Mouse (Mus musculus) heart, postnatal 0 days (tissue): ENCODE data around the gene Pole4. TPM values are rescaled to one million over a fixed set of nuclear protein-coding genes. Genes with fewer than 3 reads are reported as not detected.

ENCODE experiments used
- ATAC-seq: fragments of 200-750 bp; cut with Nextera tagmentation; 2 replicates; pipeline ENCODE4 v1.8.0; 2017; ENCODE audit warnings: low read depth, moderate number of reproducible peaks, moderate library complexity; ENCODE audit not compliant: insufficient read depth
- DNase-seq: peaks from one replicate; pipeline ENCODE4 v3.0.0-alpha.2; 2016; ENCODE audit warnings: low spot score
- H3K27ac ChIP-seq: fragments of 300-500 bp; sonication (generic); 2 replicates; pipeline ENCODE4 v1.5.1; 2014; ENCODE audit warnings: low read depth, mild to moderate bottlenecking
- H3K27me3 ChIP-seq: fragments of 300-500 bp; sonication (generic); 2 replicates; pipeline ENCODE4 v1.6.1; 2014; ENCODE audit warnings: low read length, mixed read lengths; ENCODE audit not compliant: control insufficient read depth, insufficient read depth
- H3K36me3 ChIP-seq: fragments of 300-500 bp; sonication (generic); replicated peaks from 2 replicates; pipeline ENCODE4 v1.6.1; 2014; ENCODE audit warnings: low read length, mixed read lengths; ENCODE audit not compliant: control insufficient read depth, insufficient read depth
- H3K4me1 ChIP-seq: fragments of 300-500 bp; sonication (generic); 2 replicates; pipeline ENCODE4 v1.6.1; 2014; ENCODE audit warnings: antibody characterized with exemption; ENCODE audit not compliant: control insufficient read depth, insufficient read depth
- H3K4me2 ChIP-seq: fragments of 300-500 bp; sonication (generic); 2 replicates; pipeline ENCODE4 v1.6.1; 2014; ENCODE audit warnings: low read depth, mild to moderate bottlenecking, low read length, moderate library complexity
- H3K4me3 ChIP-seq: fragments of 300-500 bp; sonication (generic); 2 replicates; pipeline ENCODE4 v1.5.1; 2014; ENCODE audit warnings: low read depth, low read length
- H3K9ac ChIP-seq: fragments of 300-500 bp; sonication (generic); replicated peaks from 2 replicates; pipeline ENCODE4 v1.6.1; 2014; ENCODE audit warnings: low read depth, low read length, mixed read lengths
- H3K9me3 ChIP-seq: fragments of 300-500 bp; sonication (generic); replicated peaks from 2 replicates; pipeline ENCODE4 v1.6.1; 2016; ENCODE audit warnings: low read length; ENCODE audit not compliant: control insufficient read depth
- CTCF ChIP-seq: IDR thresholded peaks from 2 replicates; pipeline ENCODE4 v1.5.1; 2016; ENCODE audit warnings: antibody characterized with exemption, control low read depth, low read depth
- EP300 ChIP-seq: IDR thresholded peaks from 2 replicates; pipeline ENCODE4 v1.6.1; 2016; ENCODE audit warnings: antibody characterized with exemption, low read depth
- WGBS: fragments of 180-500 bp; shearing (Covaris S2); extraction: QIAGEN DNeasy Blood & Tissue Kit; methylation state at CpG from one replicate; pipeline ENCODE4 v1.1.7; 2014; 5-methylcytosine and 5-hydroxymethylcytosine counted together
- polyA plus RNA-seq: library from polyadenylated mRNA; unstranded; fragments of >200 nt; fragmentation: Nextera tagmentation; extraction: Ambion mirVana; gene quantifications from 2 replicates; pipeline ENCODE4 v1.2.1, GENCODE M21; 2015
- total RNA-seq: library from RNA; depleted of rRNA; stranded (reverse); fragments of >200 nt; gene quantifications from 2 replicates; pipeline ENCODE4 v1.2.3, GENCODE M21; 2014; ENCODE audit warnings: low replicate concordance

Pole4 gene
- total and polyA plus RNA-seq, 2 experiments from 2014 or later = 26.8 to 65.8 TPM

DNA sequence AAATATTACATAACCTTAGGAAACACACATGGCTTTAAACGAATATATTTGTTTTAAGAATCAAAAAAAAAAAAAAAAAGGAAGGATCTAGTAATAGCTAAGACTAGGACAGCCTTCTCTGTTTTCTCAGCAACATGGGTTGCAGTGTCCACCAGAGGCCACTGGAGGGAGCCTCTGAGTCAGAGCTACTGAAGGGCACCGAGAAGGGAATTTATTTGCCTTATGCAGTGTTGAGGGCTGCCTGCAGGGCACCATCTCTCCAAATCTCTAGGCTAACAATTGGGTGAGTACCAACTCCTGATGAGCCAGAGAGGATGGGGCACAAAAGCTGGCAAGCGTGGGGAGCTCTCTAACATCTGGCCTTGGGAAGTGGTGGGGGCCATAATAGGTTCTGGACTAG lies 9.1 kb upstream of the Pole4 start:
- no peak overlapping the region for H3K4me3 ChIP-seq
- no peaks in the 10 kb centered on the region for H3K27me3 ChIP-seq
- H3K4me2 ChIP-seq = no peak overlapping the region
- peak; percentile 74 for ATAC-seq
- no peaks in the 10 kb centered on the region for H3K4me1 ChIP-seq
- no peak overlapping the region for H3K9ac ChIP-seq
- no peaks in the 10 kb centered on the region for H3K9me3 ChIP-seq
- WGBS = 19% methylated on average over 3 of the region's 3 CpGs
- peak; percentile 78 for DNase-seq
- H3K27ac ChIP-seq = no peak overlapping the region
- peak; percentile 95 for TF ChIP-seq CTCF
- no peak for TF ChIP-seq EP300
- no peaks in the 10 kb centered on the region for H3K36me3 ChIP-seq

DNA sequence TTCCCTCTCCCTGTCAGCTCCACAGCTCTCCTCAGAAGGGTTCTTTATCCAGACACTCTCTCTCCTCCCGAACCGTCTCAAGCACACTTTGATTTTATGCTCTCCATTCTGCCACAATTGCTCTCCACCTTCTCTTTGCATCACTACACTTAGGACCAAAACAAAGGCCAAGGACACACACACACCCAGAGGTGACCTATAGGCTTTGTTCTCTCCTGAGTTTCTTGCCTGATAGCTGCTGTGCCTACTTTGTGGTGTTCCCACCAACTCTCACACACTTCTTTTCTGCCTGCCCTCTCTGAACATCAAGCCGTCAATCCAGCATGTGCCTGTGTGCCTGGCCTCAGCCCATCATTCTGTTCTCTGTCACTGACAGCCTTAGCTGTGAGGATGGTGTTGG lies 2.6 kb upstream of the Pole4 start:
- ATAC-seq (no peak), DNase-seq (no peak)
- WGBS = 78% methylated on average over 3 of the region's 3 CpGs
- Histone ChIP-seq H3K9ac (no peak overlapping the region), H3K27me3 (no peaks in the 10 kb centered on the region), H3K36me3 (no peaks in the 10 kb centered on the region), H3K27ac (no peak overlapping the region), H3K4me3 (no peak overlapping the region), H3K4me1 (no peaks in the 10 kb centered on the region), H3K4me2 (no peak overlapping the region), H3K9me3 (no peaks in the 10 kb centered on the region)
- TF ChIP-seq EP300 = no peak
- no peak for TF ChIP-seq CTCF

GRCm38 (mm10) chr6:82707241-82707640 lies 2.1 kb upstream of the Pole4 start:
- Histone ChIP-seq H3K27me3 (0 out of 2 replicates have a peak, but pooled peaks cover 3% of the 10 kb centered on the region), H3K36me3 (no peaks in the 10 kb centered on the region), H3K9ac (no peak overlapping the region), H3K4me2 (no peak overlapping the region), H3K27ac (no peak overlapping the region), H3K4me3 (no peak overlapping the region), H3K4me1 (no peaks in the 10 kb centered on the region), H3K9me3 (no peaks in the 10 kb centered on the region)
- ATAC-seq = no peak
- no peak for TF ChIP-seq CTCF
- DNase-seq = no peak
- 82% methylated on average over 10 of the region's 10 CpGs for WGBS

DNA sequence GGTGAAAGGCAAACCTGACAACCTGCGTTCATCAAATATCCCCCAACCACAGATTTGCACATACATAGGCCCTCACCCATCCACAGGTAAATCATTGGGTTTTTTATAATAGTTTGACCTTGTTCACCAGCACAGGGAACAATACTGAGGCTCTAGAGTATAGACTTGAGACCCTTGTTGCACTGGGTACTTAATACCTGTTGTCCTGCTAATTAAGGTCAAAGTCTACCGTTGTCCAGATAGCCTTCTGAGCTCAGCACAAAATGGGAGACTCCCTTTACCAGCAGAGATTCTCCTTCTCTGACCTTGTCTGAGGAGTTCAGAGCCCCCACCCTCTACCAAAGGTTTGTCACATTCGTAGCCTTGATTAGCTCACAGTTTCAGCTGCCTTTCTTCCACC lies 1.5 kb downstream of the Pole4 start:
- WGBS = 84% methylated on average over 3 of the region's 3 CpGs
- no peaks in the 10 kb centered on the region for H3K4me1 ChIP-seq
- DNase-seq (no peak), ATAC-seq (no peak)
- TF ChIP-seq CTCF (no peak), EP300 (no peak)
- no peak overlapping the region for H3K9ac ChIP-seq
- H3K36me3 ChIP-seq = no peaks in the 10 kb centered on the region
- no peak overlapping the region for H3K4me3 ChIP-seq
- H3K27me3 ChIP-seq = 0 out of 2 replicates have a peak, but pooled peaks cover 5% of the 10 kb centered on the region
- no peaks in the 10 kb centered on the region for H3K9me3 ChIP-seq
- no peak overlapping the region for H3K27ac ChIP-seq
- H3K4me2 ChIP-seq = no peak overlapping the region

DNA sequence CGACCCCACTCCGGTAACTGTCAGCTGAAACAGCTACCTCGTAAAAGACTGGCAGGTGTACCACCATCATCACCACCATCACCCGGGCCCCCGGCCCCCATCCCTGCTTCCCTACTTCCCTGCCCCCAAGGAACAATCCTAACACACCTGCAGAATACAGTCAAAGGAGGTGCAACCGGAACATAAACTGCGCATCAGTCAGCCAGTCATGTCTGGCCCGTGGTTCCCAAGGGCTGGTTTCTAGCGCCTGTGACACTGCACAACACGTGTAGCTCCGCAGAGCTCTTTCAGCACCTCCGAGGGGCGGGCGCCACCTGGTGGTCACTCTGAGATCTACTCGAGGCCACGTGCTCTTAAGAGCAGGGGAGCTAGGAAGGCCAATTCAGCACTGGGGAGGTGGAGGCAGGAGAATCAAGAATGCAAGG lies 2.6 kb downstream of the Pole4 start:
- H3K4me3 ChIP-seq = no peak overlapping the region
- 0 out of 2 replicates have a peak, but pooled peaks cover 5% of the 10 kb centered on the region for H3K27me3 ChIP-seq
- H3K4me2 ChIP-seq = no peak overlapping the region
- no peak overlapping the region for H3K27ac ChIP-seq
- H3K9me3 ChIP-seq = no peaks in the 10 kb centered on the region
- H3K9ac ChIP-seq = no peak overlapping the region
- H3K36me3 ChIP-seq = no peaks in the 10 kb centered on the region
- WGBS = 30% methylated on average over 16 of the region's 16 CpGs
- no peak for TF ChIP-seq EP300
- peak; percentile 98 for TF ChIP-seq CTCF
- H3K4me1 ChIP-seq = no peaks in the 10 kb centered on the region
- ATAC-seq (peak; percentile 82), DNase-seq (peak; percentile 77)

GRCm38 (mm10) chr6:82701296-82701695 lies 3.9 kb downstream of the Pole4 start:
- H3K9ac ChIP-seq = no peak overlapping the region
- no peak overlapping the region for H3K27ac ChIP-seq
- no peaks in the 10 kb centered on the region for H3K4me1 ChIP-seq
- H3K36me3 ChIP-seq = no peaks in the 10 kb centered on the region
- H3K9me3 ChIP-seq = no peaks in the 10 kb centered on the region
- no peak overlapping the region for H3K4me2 ChIP-seq
- no peak overlapping the region for H3K4me3 ChIP-seq
- no peak for TF ChIP-seq EP300
- TF ChIP-seq CTCF = no peak
- WGBS = 64% methylated on average over 6 of the region's 6 CpGs
- ATAC-seq (no peak), DNase-seq (no peak)
- 0 out of 2 replicates have a peak, but pooled peaks cover 5% of the 10 kb centered on the region for H3K27me3 ChIP-seq
